Mouse (Mus musculus): Measurements from ENCODE around the gene Ggt6. TPM values are rescaled to one million over a fixed set of nuclear protein-coding genes. Genes with fewer than 3 reads are reported as not detected.

The Ggt6 gene
- under 1 TPM in 1 of 2 experiments, not detected in 1; 0.15 TPM for polyA plus RNA-seq (2012; fragmentation: generic; extraction: Trizol)

DNA sequence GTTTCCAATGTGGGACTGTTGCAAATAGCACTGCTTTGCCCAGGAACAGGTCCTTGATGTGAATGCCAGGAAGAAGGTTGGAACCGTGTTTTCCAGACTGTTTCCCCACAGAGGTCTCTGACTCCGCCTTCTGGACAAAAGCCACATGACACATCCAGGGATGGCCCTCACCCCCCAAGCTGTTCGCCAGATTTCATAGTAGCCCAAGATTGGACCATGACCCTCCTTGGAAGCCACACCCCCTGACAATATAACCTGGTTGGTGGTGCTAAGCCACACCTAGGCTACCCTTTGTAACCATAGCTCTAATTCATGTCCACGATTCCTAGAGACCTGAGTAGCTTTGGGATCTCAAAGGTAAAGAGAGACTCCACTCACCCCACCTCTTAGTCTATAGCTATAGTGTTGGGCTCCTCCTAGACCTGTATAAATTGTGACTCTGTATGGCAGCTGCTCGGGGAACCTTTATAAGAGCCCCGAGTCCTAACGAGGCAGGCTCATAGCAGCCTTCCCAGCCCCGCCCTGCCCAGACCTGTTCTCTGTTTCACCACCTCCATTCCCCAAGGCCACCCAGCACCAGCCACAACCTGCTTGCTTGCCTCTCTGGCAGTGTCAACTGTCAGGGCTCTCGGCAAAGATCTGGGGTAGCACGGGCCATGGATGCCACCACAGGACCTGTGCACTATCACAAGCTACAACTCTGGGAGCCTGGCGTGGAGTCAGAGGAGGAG is at the start of gene Ggt6:
Ggt6 (plus strand) TSS at position 564 of the 731 bp plus-strand sequence.

GRCm38 (mm10) chr11:72411093-72411921 is 24.0 kb upstream of the Ggt6 start, which contains the start of gene Smtnl2:
TSS of gene Smtnl2 (minus strand) at chr11:72411713.

DNA sequence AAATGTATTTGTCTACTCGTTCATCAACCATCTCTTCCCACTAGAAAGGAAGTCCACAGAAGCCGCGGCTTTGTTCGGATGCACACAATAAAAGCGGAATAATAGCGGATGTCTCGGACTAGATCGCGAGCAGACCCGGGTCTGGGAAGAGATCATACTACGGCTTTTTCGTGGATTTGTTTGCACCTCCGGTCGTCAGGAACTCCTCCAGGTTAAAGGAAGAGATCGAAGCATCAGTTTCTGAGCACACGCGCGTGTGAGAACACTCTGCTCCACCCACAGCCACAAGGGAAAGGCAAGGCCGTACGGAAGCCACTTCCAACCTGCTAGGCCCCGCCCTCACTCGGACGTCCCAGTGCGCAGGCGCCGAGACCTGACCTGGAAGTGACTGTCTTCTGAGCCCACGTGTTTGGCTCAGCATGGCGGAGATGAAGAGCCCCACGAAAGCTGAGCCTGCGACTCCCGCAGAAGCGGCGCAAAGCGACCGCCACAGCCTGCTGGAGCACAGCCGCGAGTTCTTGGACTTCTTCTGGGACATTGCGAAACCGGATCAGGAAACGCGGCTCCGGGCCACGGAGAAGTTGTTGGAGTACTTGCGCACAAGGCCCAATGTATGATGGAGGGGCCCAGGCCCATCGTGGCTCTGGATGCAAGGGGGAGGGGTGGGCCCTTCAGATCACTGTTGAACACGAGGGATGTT is 5.8 kb downstream of the Ggt6 start, which contains the start of gene Mybbp1a:
Mybbp1a (plus strand) TSS at position 391 of the 700 bp plus-strand sequence.

Other genes starting within 250 kb of the Ggt6 start
- under 1 TPM; 0.02 to 0.51 TPM for gene Gm43951, start 228.7 kb upstream of the Ggt6 start, polyA plus RNA-seq (2012; fragmentation: generic; extraction: Trizol)
- 1 to 10 TPM in 1 of 2 experiments, under 1 TPM in 1; 0.66 to 5.7 TPM for gene 4933427D14Rik, start 228.1 kb upstream of the Ggt6 start, polyA plus RNA-seq (2012; fragmentation: generic; extraction: Trizol)
- 100 to 1,000 TPM in 1 of 2 experiments, 10 to 100 TPM in 1; 33.7 to 153 TPM for gene Txndc17, start 228.0 kb upstream of the Ggt6 start, polyA plus RNA-seq (2012; fragmentation: generic; extraction: Trizol)
- 10 to 100 TPM in 1 of 2 experiments, 1 to 10 TPM in 1; 3.2 to 18.8 TPM for gene Med31, start 219.9 kb upstream of the Ggt6 start, polyA plus RNA-seq (2012; fragmentation: generic; extraction: Trizol)
- not detected for gene Slc13a5, start 168.3 kb upstream of the Ggt6 start, polyA plus RNA-seq (2012; fragmentation: generic; extraction: Trizol)
- gene Xaf1, start 133.9 kb upstream of the Ggt6 start, polyA plus RNA-seq (2012; fragmentation: generic; extraction: Trizol): 10 to 100 TPM in 1 of 2 experiments, 1 to 10 TPM in 1; 2.1 to 28.9 TPM
- not detected for gene Fbxo39, start 121.1 kb upstream of the Ggt6 start, polyA plus RNA-seq (2012; fragmentation: generic; extraction: Trizol)
- gene Tekt1, start 73.1 kb upstream of the Ggt6 start, polyA plus RNA-seq (2012; fragmentation: generic; extraction: Trizol): not detected
- under 1 TPM; 0.01 to 0.06 TPM for gene Smtnl2, start 23.8 kb upstream of the Ggt6 start, polyA plus RNA-seq (2012; fragmentation: generic; extraction: Trizol)
- gene Mybbp1a, start 5.8 kb downstream of the Ggt6 start, polyA plus RNA-seq (2012; fragmentation: generic; extraction: Trizol): 100 to 1,000 TPM in 1 of 2 experiments, 10 to 100 TPM in 1; 97.3 to 256 TPM
- gene Spns2, start 54.4 kb downstream of the Ggt6 start, polyA plus RNA-seq (2012; fragmentation: generic; extraction: Trizol): under 1 TPM; 0.07 to 0.46 TPM
- gene Spns3, start 115.0 kb downstream of the Ggt6 start, polyA plus RNA-seq (2012; fragmentation: generic; extraction: Trizol): under 1 TPM; 0.22 to 0.59 TPM
- 1 to 10 TPM; 1.1 to 7.1 TPM for gene Ube2g1, start 171.8 kb downstream of the Ggt6 start, polyA plus RNA-seq (2012; fragmentation: generic; extraction: Trizol)